15 mouse cellular contexts compared by ENCODE assay signal in genomic region chr12:31275411-31275810, GRCm38 (mm10). TPM values are rescaled to one million over a fixed set of nuclear protein-coding genes. Genes with fewer than 3 reads are reported as not detected.
DNase-seq lines count a peak whose midpoint lies in the region; ATAC-seq and TF ChIP-seq lines count a peak whose summit lies in the region.
"Had no signal": no experiment of that assay in that cellular context is flagged by ENCODE, and none has a peak within 500 bp of the region (broad histone marks: within the 10 kb centered on the region; RNA-seq: fewer than 3 reads in every experiment).

No protein-coding gene starts in this region.

- H3K4me3 ChIP-seq in lung, postnatal 0 days (ENCODE audit: low read depth, low read length), result no peak overlapping the region
- H3K4me3 ChIP-seq in stomach, postnatal 0 days (ENCODE audit: low read depth, low read length), result no peak overlapping the region
- H3K4me3 ChIP-seq: erythroblast, embryonic 14.5 days had no signal

- TF ChIP-seq CTCF in lung, postnatal 0 days (IDR thresholded peaks at IDR 0.05), result no peak
- TF ChIP-seq CTCF in stomach, postnatal 0 days (IDR thresholded peaks at IDR 0.05; ENCODE audit: low read depth), result no peak

- WGBS in lung, postnatal 0 days, result 53% methylated on average over 10 of the region's 10 CpGs
- 57% methylated on average over 10 of the region's 10 CpGs for WGBS in stomach, postnatal 0 days

- no peak overlapping the region for H3K9ac ChIP-seq in lung, postnatal 0 days (replicated peaks; ENCODE audit: low read depth)
- H3K9ac ChIP-seq in stomach, postnatal 0 days (ENCODE audit: low read length), result no peak overlapping the region
- H3K9ac ChIP-seq: liver, embryonic 14.5 days had no signal

- DNase-seq in heart, adult 11 months, result peak; percentile 96
- DNase-seq in heart, postnatal 25 days (ENCODE audit: low spot score), result no peak
- peak; percentile 8 for DNase-seq in lung, postnatal 0 days (ENCODE audit: low spot score)
- no peak for DNase-seq in lung, adult 18-20 months
- DNase-seq in heart, postnatal 36 days, result peak; percentile 40 to 48
- no peak for DNase-seq in stomach, postnatal 0 days (ENCODE audit: low spot score)
- no peak for DNase-seq in B cell, adult 2 months
- DNase-seq in left cerebral cortex, postnatal 14 days (ENCODE audit: low spot score in 2 of 2), result no peak
- DNase-seq: spleen, adult 18-20 months had no signal

- peaks cover 16% of the 10 kb centered on the region; the same call in 1 of the 2 replicates for H3K4me1 ChIP-seq in lung, postnatal 0 days (ENCODE audit: insufficient read depth, low read depth, low read length)
- H3K4me1 ChIP-seq in stomach, postnatal 0 days (replicated peaks; ENCODE audit: control insufficient read depth, insufficient read depth), result peaks cover 8% of the 10 kb centered on the region

- H3K4me2 ChIP-seq in lung, postnatal 0 days (replicated peaks; ENCODE audit: low read depth, low read length), result no peak overlapping the region
- H3K4me2 ChIP-seq in stomach, postnatal 0 days (replicated peaks; ENCODE audit: low read depth), result no peak overlapping the region; the same call in 1 of the 2 replicates

- H3K36me3 ChIP-seq in lung, postnatal 0 days (ENCODE audit: insufficient read depth, low read length), result peaks cover 27% of the 10 kb centered on the region; the same call in 1 of the 2 replicates
- peaks cover 28% of the 10 kb centered on the region for H3K36me3 ChIP-seq in stomach, postnatal 0 days (ENCODE audit: control insufficient read depth, insufficient read depth, low read length)

- TF ChIP-seq EP300 in lung, postnatal 0 days (IDR thresholded peaks at IDR 0.05), result no peak
- no peak for TF ChIP-seq EP300 in stomach, postnatal 0 days (optimal IDR thresholded peaks at IDR 0.05)

- H3K9me3 ChIP-seq in lung, postnatal 0 days (ENCODE audit: low read length), result no peaks in the 10 kb centered on the region
- H3K9me3 ChIP-seq in stomach, postnatal 0 days (ENCODE audit: control insufficient read depth, low read length), result no peaks in the 10 kb centered on the region

- intact Hi-C loops in heart, postnatal 25 days (cut with DNase I), result no loop called here
- intact Hi-C loops in heart, postnatal 36 days (cut with DNase I), result loop anchor here (5.0 kb wide), 1 partner anchor 148 kb away; no protein-coding TSS in a partner anchor
- intact Hi-C loops in left cerebral cortex, postnatal 14 days (cut with DNase I), result no loop called here

- 0 out of 2 replicates have a peak overlapping the region, but pooled peaks have one; percentile 32 for H3K27ac ChIP-seq in lung, postnatal 0 days (ENCODE audit: low read length)
- peak overlapping the region; percentile 63 for H3K27ac ChIP-seq in stomach, postnatal 0 days (replicated peaks)
- H3K27ac ChIP-seq: liver, embryonic 14.5 days had no signal

- ATAC-seq in lung, postnatal 0 days, result peak; percentile 48
- ATAC-seq in stomach, postnatal 0 days (ENCODE audit: low FRiP score, low TSS enrichment), result peak; percentile 38; the same call in 1 of the 2 replicates

- H3K27me3 ChIP-seq in lung, postnatal 0 days (replicated peaks; ENCODE audit: insufficient read depth, low read length), result no peaks in the 10 kb centered on the region
- no peaks in the 10 kb centered on the region for H3K27me3 ChIP-seq in stomach, postnatal 0 days (ENCODE audit: control insufficient read depth, insufficient read depth, low read length)

RNA-seq across cellular contexts. Expression of gene Lamb1, which starts 10.4 kb away (rescaled TPM):
- total RNA-seq in heart, postnatal 25 days (2021), result 10 to 100 TPM; 87.5 to 89.2 TPM
- 54.8 and 56.0 TPM in 2 replicates for polyA plus RNA-seq in lung, postnatal 0 days (2015; fragmentation: Nextera tagmentation; extraction: Ambion mirVana)
- total RNA-seq in heart, postnatal 36 days (2021), result 10 to 100 TPM; 75.8 to 81.2 TPM
- polyA plus RNA-seq in stomach, postnatal 0 days (2015; fragmentation: Nextera tagmentation; extraction: Ambion mirVana), result 30.6 and 31.7 TPM in 2 replicates
- 10 to 100 TPM; 26.2 to 28.1 TPM for total RNA-seq in left cerebral cortex, postnatal 14 days (2021)
- total RNA-seq: granulocyte monocyte progenitor cell, adult 5-6 weeks had no signal

RNA-seq across cellular contexts. Expression of gene Gm6993, which starts 34.8 kb away (rescaled TPM):
- not detected for total RNA-seq in heart, postnatal 25 days (2021)
- not detected in 2 replicates for polyA plus RNA-seq in lung, postnatal 0 days (2015; fragmentation: Nextera tagmentation; extraction: Ambion mirVana)
- not detected for total RNA-seq in heart, postnatal 36 days (2021)
- not detected in 2 replicates for polyA plus RNA-seq in stomach, postnatal 0 days (2015; fragmentation: Nextera tagmentation; extraction: Ambion mirVana)
- total RNA-seq in left cerebral cortex, postnatal 14 days (2021), result not detected
- total RNA-seq: granulocyte monocyte progenitor cell, adult 5-6 weeks; left cerebral cortex, adult 18-20 months had no signal
- polyA plus RNA-seq: cortical plate, adult 2 months; erythroblast, embryonic 14.5 days; liver, embryonic 14.5 days; thymus, postnatal 0 days had no signal

Comparison
In these comparisons a context has a peak if more than half of its experiments do, and no peak if none do; other contexts are left out.
1. DNase-seq: peak in heart, adult 11 months (single experiment), lung, postnatal 0 days (single experiment) and heart, postnatal 36 days (2 of 2); none in heart, postnatal 25 days (single experiment), lung, adult 18-20 months (0 of 2), stomach, postnatal 0 days (single experiment), B cell, adult 2 months (0 of 2) and left cerebral cortex, postnatal 14 days (0 of 2).